Mouse (Mus musculus) urinary bladder, adult 2 months (tissue): ENCODE results near the gene Vkorc1l1. TPM values are rescaled to one million over a fixed set of nuclear protein-coding genes. Genes with fewer than 3 reads are reported as not detected.
"Not testable (repeated sequence)": the region's sequence is repeated elsewhere in the genome, so short reads cannot be mapped to it uniquely, and the experiment has no call there.

Source experiments
- DNase-seq: peaks from one replicate; pipeline ENCODE4 v3.0.0; 2022; ENCODE audit warnings: low spot score
- polyA plus RNA-seq: library from polyadenylated mRNA; depleted of rRNA; stranded (reverse); fragments of >200 nt; gene quantifications from 2 replicates; pipeline ENCODE4 v1.2.3, GENCODE M21; 2012; rRNA removed

The Vkorc1l1 gene
- 19.1 and 20.7 TPM in 2 replicates for polyA plus RNA-seq

GRCm38 (mm10) chr5:129941495-129942045, at the start of gene Vkorc1l1:
Gene Vkorc1l1 (plus strand): TSS chr5:129941970.
- DNase-seq, result peak; percentile 96

- peak; percentile 60 for DNase-seq
Observed at GRCm38 (mm10) chr5:129895198-129896088, 46.3 kb upstream of the Vkorc1l1 start, which contains the start of gene Zbed5. Gene Zbed5 (plus strand): TSS chr5:129895723.

- no peak for DNase-seq
Observed at GRCm38 (mm10) chr5:129898449-129898848, 43.3 kb upstream of the Vkorc1l1 start, which contains the start of gene Phkg1. Gene Phkg1 (minus strand): TSS chr5:129898549.

GRCm38 (mm10) chr5:129907775-129908174, 34.0 kb upstream of the Vkorc1l1 start:
- no peak for DNase-seq

GRCm38 (mm10) chr5:129908242-129908965, 33.4 kb upstream of the Vkorc1l1 start, which contains the start of gene Nupr1l:
Gene Nupr1l (plus strand): TSS chr5:129908540.
- DNase-seq, result peak; percentile 86

GRCm38 (mm10) chr5:129909147-129909546, 32.6 kb upstream of the Vkorc1l1 start:
- no peak for DNase-seq

- no peak for DNase-seq
Observed at GRCm38 (mm10) chr5:129909591-129909990, 32.2 kb upstream of the Vkorc1l1 start.

GRCm38 (mm10) chr5:129914024-129914423, 27.7 kb upstream of the Vkorc1l1 start:
- no peak for DNase-seq

- not testable (repeated sequence) for DNase-seq
Observed at GRCm38 (mm10) chr5:129915491-129915890, 26.3 kb upstream of the Vkorc1l1 start.

GRCm38 (mm10) chr5:129918065-129918651, 23.6 kb upstream of the Vkorc1l1 start:
- DNase-seq, result no peak

- DNase-seq, result no peak
Observed at GRCm38 (mm10) chr5:129918752-129919151, 23.0 kb upstream of the Vkorc1l1 start.

GRCm38 (mm10) chr5:129919320-129919719, 22.4 kb upstream of the Vkorc1l1 start:
- no peak for DNase-seq

- DNase-seq, result no peak
Observed at GRCm38 (mm10) chr5:129921972-129922371, 19.8 kb upstream of the Vkorc1l1 start.

- no peak for DNase-seq
Observed at GRCm38 (mm10) chr5:129924820-129925452, 16.8 kb upstream of the Vkorc1l1 start.

- no peak for DNase-seq
Observed at GRCm38 (mm10) chr5:129925933-129926332, 15.8 kb upstream of the Vkorc1l1 start.

GRCm38 (mm10) chr5:129929924-129930855, 11.6 kb upstream of the Vkorc1l1 start:
- no peak for DNase-seq

GRCm38 (mm10) chr5:129936941-129937340, 4.8 kb upstream of the Vkorc1l1 start:
- DNase-seq, result no peak

- DNase-seq, result no peak
Observed at GRCm38 (mm10) chr5:129940281-129940680, 1.5 kb upstream of the Vkorc1l1 start.

GRCm38 (mm10) chr5:129940736-129941494, 855 bp upstream of the Vkorc1l1 start:
- no peak for DNase-seq
